Mouse (Mus musculus) megakaryocyte-erythroid progenitor cell, adult 5 weeks (primary cell): ENCODE measurements around the gene Scgb2b3. TPM values are rescaled to one million over a fixed set of nuclear protein-coding genes. Genes with fewer than 3 reads are reported as not detected.

Experiments
- polyA plus RNA-seq: library from polyadenylated mRNA; stranded (reverse); fragments of >175 nt; gene quantifications from 2 replicates; pipeline ENCODE4 v1.2.3, GENCODE M21; 2012

Gene Scgb2b3
- not detected in 2 replicates for polyA plus RNA-seq

GRCm38 (mm10) chr7:31362022-31362560, at the start of gene Scgb2b3:
TSS of gene Scgb2b3 (minus strand) at chr7:31362072.

GRCm38 (mm10) chr7:31375292-31375691, 13.4 kb upstream of the Scgb2b3 start, which contains the start of gene Scgb1b3:
TSS of gene Scgb1b3 (plus strand) at chr7:31375592.

Other genes with a start within 250 kb of the Scgb2b3 start
- gene Hpn, start 246.8 kb downstream of the Scgb2b3 start, polyA plus RNA-seq: 25.3 and 28.7 TPM in 2 replicates
- gene Scn1b, start 235.1 kb downstream of the Scgb2b3 start, polyA plus RNA-seq: 4.3 TPM in 2 replicates
- 206 and 233 TPM in 2 replicates for gene Gramd1a, start 206.2 kb downstream of the Scgb2b3 start, polyA plus RNA-seq
- gene Scgb2b2, start 71.6 kb downstream of the Scgb2b3 start, polyA plus RNA-seq: not detected in 2 replicates
- not detected in 2 replicates for gene Scgb1b2, start 70.3 kb downstream of the Scgb2b3 start, polyA plus RNA-seq
- gene Scgb1b3, start 13.5 kb upstream of the Scgb2b3 start, polyA plus RNA-seq: not detected in 2 replicates